Mouse (Mus musculus) forebrain, postnatal 0 days (tissue): ENCODE results near the gene Prr14. TPM values are rescaled to one million over a fixed set of nuclear protein-coding genes. Genes with fewer than 3 reads are reported as not detected.
A peak's percentile ranks its signal among the peaks of the same experiment; 100 is the strongest.

Experiments used
- ATAC-seq: fragments of 200-750 bp; cut with Nextera tagmentation; 2 replicates; pipeline ENCODE4 v1.8.0; 2017; ENCODE audit warnings: mild to moderate bottlenecking, moderate library complexity
- DNase-seq: peaks from one replicate; pipeline ENCODE4 v3.0.0-alpha.2; 2015
- H3K27ac ChIP-seq: fragments of 300-500 bp; sonication (generic); 2 replicates; pipeline ENCODE4 v1.5.1; 2014; ENCODE audit warnings: low read depth, mild to moderate bottlenecking, antibody characterized with exemption, low read length, moderate library complexity, mixed read lengths
- H3K27me3 ChIP-seq: fragments of 300-500 bp; sonication (generic); 2 replicates; pipeline ENCODE4 v1.6.1; 2014; ENCODE audit warnings: mild to moderate bottlenecking, low read length, mixed read lengths; ENCODE audit not compliant: insufficient read depth
- H3K36me3 ChIP-seq: fragments of 300-500 bp; sonication (generic); 2 replicates; pipeline ENCODE4 v1.6.1; 2014; ENCODE audit warnings: mild to moderate bottlenecking, moderate library complexity; ENCODE audit not compliant: insufficient read depth
- H3K4me1 ChIP-seq: fragments of 300-500 bp; sonication (generic); 2 replicates; pipeline ENCODE4 v1.6.1; 2014; ENCODE audit warnings: antibody characterized with exemption; ENCODE audit not compliant: insufficient read depth
- H3K4me2 ChIP-seq: fragments of 300-500 bp; sonication (generic); 2 replicates; pipeline ENCODE4 v1.6.1; 2014; ENCODE audit warnings: low read depth, mild to moderate bottlenecking, moderate library complexity
- H3K4me3 ChIP-seq: fragments of 300-500 bp; sonication (generic); 2 replicates; pipeline ENCODE4 v1.5.1; 2014; ENCODE audit warnings: low read depth, low read length, mixed read lengths
- H3K9ac ChIP-seq: fragments of 300-500 bp; sonication (generic); 2 replicates; pipeline ENCODE4 v1.6.1; 2014; ENCODE audit warnings: mild to moderate bottlenecking
- H3K9me3 ChIP-seq: fragments of 300-500 bp; sonication (generic); 2 replicates; pipeline ENCODE4 v1.6.1; 2016; ENCODE audit warnings: low read length
- CTCF ChIP-seq: sonication (generic); IDR thresholded peaks from 2 replicates; pipeline ENCODE4 v1.5.1; 2016; ENCODE audit warnings: antibody characterized with exemption, control low read depth, low read depth
- WGBS: fragments of 180-500 bp; shearing (Covaris S2); extraction: QIAGEN DNeasy Blood & Tissue Kit; methylation state at CpG from one replicate; pipeline ENCODE4 v1.1.7; 2014; 5-methylcytosine and 5-hydroxymethylcytosine counted together
- microRNA-seq, 2 experiments: library from miRNA; unstranded; fragments of <30 nt; microRNA quantifications; one replicate each; pipeline ENCODE4; 2016
- polyA plus RNA-seq: library from polyadenylated mRNA; unstranded; fragments of >200 nt; fragmentation: Nextera tagmentation; extraction: Ambion mirVana; gene quantifications from 2 replicates; pipeline ENCODE4 v1.2.1, GENCODE M21; 2015
- total RNA-seq: library from RNA; depleted of rRNA; stranded (reverse); fragments of >200 nt; gene quantifications from 2 replicates; pipeline ENCODE4 v1.2.3, GENCODE M21; 2014; rRNA removed

Prr14 gene
- total and polyA plus RNA-seq, 2 experiments from 2014 or later = 27.9 to 36.1 TPM

DNA sequence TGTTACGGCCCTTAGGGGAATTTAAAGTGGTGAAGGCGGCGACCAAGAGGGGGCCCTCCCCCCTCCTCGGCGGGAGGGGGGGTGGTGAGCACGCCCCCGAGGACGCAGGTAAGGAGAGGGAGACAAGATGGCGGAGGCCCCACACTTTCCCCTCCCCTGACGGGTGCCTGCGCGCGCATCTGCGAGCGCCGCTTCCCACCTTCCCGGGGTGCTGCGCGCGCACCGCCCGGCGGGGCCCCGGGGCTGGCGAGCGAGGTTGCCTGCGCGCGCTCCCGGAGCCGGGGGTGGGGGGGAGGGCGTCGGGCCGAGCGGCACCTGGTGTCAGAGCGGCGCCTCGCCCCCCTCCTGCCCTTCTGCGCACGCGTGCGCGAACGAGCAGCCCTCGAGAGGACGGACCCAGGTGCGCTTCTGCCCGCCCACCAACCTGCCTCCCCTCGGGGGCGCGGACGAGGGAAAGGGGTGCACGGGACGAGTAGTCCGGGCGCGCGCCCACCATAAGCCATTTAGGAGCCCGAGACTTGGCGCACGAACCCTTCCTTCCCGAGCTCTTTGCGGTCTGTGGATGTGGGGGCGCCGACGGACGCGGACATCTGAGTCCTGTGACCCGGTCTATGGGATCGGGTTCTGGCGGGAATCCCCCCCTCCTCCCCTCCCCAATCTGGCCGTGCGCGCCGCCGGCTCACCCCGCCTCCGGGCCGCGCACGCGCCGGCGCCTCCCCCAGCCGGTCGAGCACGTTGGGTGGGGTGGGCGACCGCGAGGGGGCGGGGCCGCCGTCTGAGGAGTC is 53.0 kb downstream of the Prr14 start:
- Histone ChIP-seq H3K27me3 (no peaks in the 10 kb centered on the region), H3K27ac (peak overlapping the region; percentile 99), H3K4me1 (peaks cover 8% of the 10 kb centered on the region; the same call in 1 of the 2 replicates), H3K9me3 (no peaks in the 10 kb centered on the region), H3K9ac (peak overlapping the region; percentile 93), H3K36me3 (peaks cover 20% of the 10 kb centered on the region), H3K4me2 (peak overlapping the region; percentile 67), H3K4me3 (peak overlapping the region; percentile 83)
- TF ChIP-seq CTCF = no peak
- peak; percentile 85 for ATAC-seq
- DNase-seq = peak; percentile 96
- 1% methylated on average over 53 of the region's 93 CpGs for WGBS

DNA sequence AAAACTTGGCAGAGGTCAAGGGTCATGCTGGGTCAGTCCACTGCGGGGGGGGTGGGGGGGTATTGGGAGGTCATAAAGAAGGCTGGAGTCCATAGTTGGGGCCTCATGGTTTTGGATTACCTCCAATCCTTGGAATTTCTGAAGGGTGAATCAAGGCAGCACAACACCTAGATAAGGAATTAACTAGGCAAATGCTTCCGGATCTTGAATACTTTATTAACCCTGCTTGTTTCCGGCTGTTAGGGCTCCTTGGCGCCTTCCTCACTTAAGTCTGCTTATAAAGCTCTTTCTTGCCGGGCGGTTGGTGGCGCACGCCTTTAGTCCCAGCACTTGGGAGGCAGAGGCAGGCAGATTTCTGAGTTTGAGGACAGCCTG is 53.6 kb downstream of the Prr14 start:
- no peak for TF ChIP-seq CTCF
- Histone ChIP-seq H3K9me3 (no peaks in the 10 kb centered on the region), H3K4me1 (peaks cover 8% of the 10 kb centered on the region; the same call in 1 of the 2 replicates), H3K4me3 (peak overlapping the region; percentile 83), H3K4me2 (peak overlapping the region; percentile 67), H3K27me3 (no peaks in the 10 kb centered on the region), H3K27ac (peak overlapping the region; percentile 99), H3K9ac (peak overlapping the region; percentile 93), H3K36me3 (peaks cover 26% of the 10 kb centered on the region)
- 44% methylated on average over 8 of the region's 8 CpGs for WGBS
- no peak for ATAC-seq
- no peak for DNase-seq

DNA sequence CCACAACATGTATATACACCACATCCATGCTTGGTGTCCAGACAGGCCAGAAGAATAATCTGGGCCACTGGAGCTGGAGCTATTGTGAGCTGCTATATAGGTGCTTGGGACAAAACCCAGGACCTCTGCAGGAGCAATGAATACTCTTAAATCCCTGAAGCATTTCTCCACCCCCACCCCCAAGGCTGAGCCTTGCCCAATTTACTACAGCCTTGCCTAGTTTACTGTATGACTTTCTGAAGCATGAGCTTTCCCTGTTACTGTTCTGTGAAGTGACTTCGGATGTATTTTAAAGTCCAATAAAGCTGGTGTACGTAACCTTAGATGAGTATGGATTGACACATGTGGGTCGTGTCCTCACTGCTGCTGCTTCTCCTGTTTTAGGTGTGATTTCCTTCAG is 54.4 kb downstream of the Prr14 start:
- Histone ChIP-seq H3K9me3 (no peaks in the 10 kb centered on the region), H3K4me2 (0 out of 2 replicates have a peak overlapping the region, but pooled peaks have one; percentile 67), H3K27me3 (no peaks in the 10 kb centered on the region), H3K36me3 (peaks cover 29% of the 10 kb centered on the region), H3K4me1 (peaks cover 8% of the 10 kb centered on the region; the same call in 1 of the 2 replicates), H3K27ac (no peak overlapping the region), H3K9ac (no peak overlapping the region), H3K4me3 (no peak overlapping the region)
- 89% methylated on average over 3 of the region's 3 CpGs for WGBS
- no peak for DNase-seq
- ATAC-seq = no peak
- no peak for TF ChIP-seq CTCF

DNA sequence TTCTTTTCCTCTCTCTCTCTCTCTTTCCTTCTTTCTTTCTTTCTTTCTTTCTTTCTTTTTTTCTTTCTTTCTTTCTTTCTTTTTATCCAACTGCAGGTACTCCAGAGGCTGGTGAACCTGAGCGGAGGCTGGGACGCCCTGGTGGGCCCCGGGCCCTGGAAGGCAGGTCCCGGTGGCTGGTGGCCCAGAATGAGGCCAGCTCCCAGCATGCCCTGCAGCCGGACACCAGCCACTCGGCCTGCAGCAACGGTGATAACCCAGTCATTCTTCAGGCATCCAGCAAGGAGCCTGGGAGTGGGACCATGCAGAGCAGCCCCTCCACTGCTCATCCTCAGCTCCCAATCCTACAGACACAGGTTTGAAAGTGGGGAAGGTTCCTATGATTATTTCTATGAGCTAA is 56.4 kb downstream of the Prr14 start:
- no peak for ATAC-seq

GRCm38 (mm10) chr7:127516344-127516743 is 56.9 kb downstream of the Prr14 start:
- Histone ChIP-seq H3K4me3 (no peak overlapping the region), H3K27ac (no peak overlapping the region), H3K9me3 (no peaks in the 10 kb centered on the region), H3K9ac (no peak overlapping the region), H3K36me3 (peaks cover 50% of the 10 kb centered on the region), H3K27me3 (no peaks in the 10 kb centered on the region), H3K4me2 (no peak overlapping the region), H3K4me1 (peaks cover 7% of the 10 kb centered on the region; the same call in 1 of the 2 replicates)
- no peak for TF ChIP-seq CTCF
- DNase-seq (no peak), ATAC-seq (no peak)
- 96% methylated on average over 6 of the region's 7 CpGs for WGBS

More for the DNA sequence above, 56.4 kb downstream of the Prr14 start:
- peaks cover 8% of the 10 kb centered on the region; the same call in 1 of the 2 replicates for H3K4me1 ChIP-seq
- no peak overlapping the region for H3K27ac ChIP-seq
- no peak for DNase-seq
- H3K27me3 ChIP-seq = no peaks in the 10 kb centered on the region
- H3K36me3 ChIP-seq = peaks cover 45% of the 10 kb centered on the region
- no peak overlapping the region for H3K9ac ChIP-seq
- WGBS = 87% methylated on average over 7 of the region's 7 CpGs
- no peaks in the 10 kb centered on the region for H3K9me3 ChIP-seq
- H3K4me3 ChIP-seq = no peak overlapping the region
- TF ChIP-seq CTCF = no peak
- H3K4me2 ChIP-seq = no peak overlapping the region

DNA sequence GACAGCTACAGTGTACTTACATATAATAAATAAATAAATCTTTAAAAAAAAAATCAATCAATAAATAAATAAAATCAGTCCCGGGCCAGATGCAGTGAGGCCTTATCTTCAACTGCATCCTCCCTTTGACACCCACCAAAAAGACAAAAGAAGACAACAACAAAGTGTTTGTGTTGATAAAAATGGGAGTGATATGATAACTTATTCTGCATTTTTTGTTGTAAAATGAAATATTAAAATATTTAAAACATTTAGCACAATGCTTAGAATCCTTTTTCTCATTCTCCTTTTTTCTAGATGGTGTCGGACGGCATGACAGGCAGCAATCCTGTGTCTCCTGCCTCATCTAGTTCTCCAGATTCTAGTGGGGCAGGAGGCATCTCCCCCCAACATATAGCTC is 59.9 kb downstream of the Prr14 start, which contains the start of gene Gm42715:
Gene Gm42715 (plus strand): TSS at position 301 of the 400 bp plus-strand sequence.
- Histone ChIP-seq H3K4me3 (no peak within 1 kb of the TSS), H3K27me3 (no peaks in the 10 kb centered on the region), H3K9ac (no peak within 1 kb of the TSS), H3K4me2 (no peak within 1 kb of the TSS), H3K4me1 (no peaks in the 10 kb centered on the region), H3K27ac (no peak within 1 kb of the TSS), H3K9me3 (no peaks in the 10 kb centered on the region), H3K36me3 (peaks cover 76% of the 10 kb centered on the region)
- ATAC-seq = no peak
- TF ChIP-seq CTCF = no peak
- no peak for DNase-seq
- 96% methylated on average over 3 of the region's 3 CpGs for WGBS

Small RNA genes within 50 kb of the gene (microRNA-seq; reads per million reads assigned to microRNA genes)
- gene Gm47278 (0 reads per million in 2 experiments), gene Mir7060 (0.39 to 0.49 reads per million in 2 experiments)

Other genes with a start within 250 kb of the Prr14 start
- gene Zfp553, start 226.6 kb upstream of the Prr14 start, total RNA-seq = 34.3 and 46.6 TPM in 2 replicates
- 29.8 and 35.9 TPM in 2 replicates for gene Zfp553, start 226.6 kb upstream of the Prr14 start, polyA plus RNA-seq
- 6.5 and 8.0 TPM in 2 replicates for gene Sept1, start 226.5 kb upstream of the Prr14 start, total RNA-seq
- gene Sept1, start 226.5 kb upstream of the Prr14 start, polyA plus RNA-seq = 5.6 and 6.7 TPM in 2 replicates
- 65.2 and 65.7 TPM in 2 replicates for gene Zfp771, start 215.3 kb upstream of the Prr14 start, total RNA-seq
- 75.1 and 75.9 TPM in 2 replicates for gene Zfp771, start 215.3 kb upstream of the Prr14 start, polyA plus RNA-seq
- 90.8 and 122 TPM in 2 replicates for gene Dctpp1, start 198.9 kb upstream of the Prr14 start, total RNA-seq
- gene Dctpp1, start 198.9 kb upstream of the Prr14 start, polyA plus RNA-seq = 138 and 183 TPM in 2 replicates
- 73.0 and 78.0 TPM in 2 replicates for gene Sephs2, start 185.6 kb upstream of the Prr14 start, total RNA-seq
- 82.4 and 83.5 TPM in 2 replicates for gene Sephs2, start 185.6 kb upstream of the Prr14 start, polyA plus RNA-seq
- gene Itgal, start 163.4 kb upstream of the Prr14 start, total RNA-seq = 0.62 and 0.76 TPM in 2 replicates
- 0.56 and 0.59 TPM in 2 replicates for gene Itgal, start 163.4 kb upstream of the Prr14 start, polyA plus RNA-seq
- gene Zfp768, start 114.0 kb upstream of the Prr14 start, total RNA-seq = 29.5 and 31.7 TPM in 2 replicates
- 9.8 and 10.0 TPM in 2 replicates for gene Zfp768, start 114.0 kb upstream of the Prr14 start, polyA plus RNA-seq
- 8.5 and 9.2 TPM in 2 replicates for gene Zfp747, start 83.6 kb upstream of the Prr14 start, total RNA-seq
- gene Zfp747, start 83.6 kb upstream of the Prr14 start, polyA plus RNA-seq = 2.9 and 4.7 TPM in 2 replicates
- 3.2 and 4.6 TPM in 2 replicates for gene 9130019O22Rik, start 72.4 kb upstream of the Prr14 start, total RNA-seq
- gene 9130019O22Rik, start 72.4 kb upstream of the Prr14 start, polyA plus RNA-seq = 0.89 and 1.3 TPM in 2 replicates
- 10.2 and 13.5 TPM in 2 replicates for gene E430018J23Rik, start 66.0 kb upstream of the Prr14 start, total RNA-seq
- 1.7 and 2.4 TPM in 2 replicates for gene E430018J23Rik, start 66.0 kb upstream of the Prr14 start, polyA plus RNA-seq
- 5.9 and 7.2 TPM in 2 replicates for gene Zfp764, start 52.8 kb upstream of the Prr14 start, total RNA-seq
- 1.7 and 3.2 TPM in 2 replicates for gene Zfp764, start 52.8 kb upstream of the Prr14 start, polyA plus RNA-seq
- 18.3 and 20.8 TPM in 2 replicates for gene Zfp688, start 37.5 kb upstream of the Prr14 start, total RNA-seq
- 32.0 and 34.0 TPM in 2 replicates for gene Zfp688, start 37.5 kb upstream of the Prr14 start, polyA plus RNA-seq
- 10.0 and 11.5 TPM in 2 replicates for gene Zfp689, start 10.5 kb upstream of the Prr14 start, total RNA-seq
- gene Zfp689, start 10.5 kb upstream of the Prr14 start, polyA plus RNA-seq = 6.7 and 9.0 TPM in 2 replicates
- 23.7 and 31.9 TPM in 2 replicates for gene Fbrs, start 19.6 kb downstream of the Prr14 start, total RNA-seq
- gene Fbrs, start 19.6 kb downstream of the Prr14 start, polyA plus RNA-seq = 6.6 and 10.6 TPM in 2 replicates
- gene Srcap, start 52.4 kb downstream of the Prr14 start, total RNA-seq = 29.3 and 39.9 TPM in 2 replicates
- gene Srcap, start 52.4 kb downstream of the Prr14 start, polyA plus RNA-seq = 12.6 and 23.7 TPM in 2 replicates
- 18.1 and 28.3 TPM in 2 replicates for gene Gm42715, start 60.0 kb downstream of the Prr14 start, total RNA-seq
- 6.1 and 10.3 TPM in 2 replicates for gene Gm42715, start 60.0 kb downstream of the Prr14 start, polyA plus RNA-seq
- 2.4 and 2.8 TPM in 2 replicates for gene Tmem265, start 101.8 kb downstream of the Prr14 start, total RNA-seq
- 3.8 and 7.7 TPM in 2 replicates for gene Tmem265, start 101.8 kb downstream of the Prr14 start, polyA plus RNA-seq
- 45.7 and 62.4 TPM in 2 replicates for gene Phkg2, start 113.7 kb downstream of the Prr14 start, total RNA-seq
- 53.4 and 53.8 TPM in 2 replicates for gene Phkg2, start 113.7 kb downstream of the Prr14 start, polyA plus RNA-seq
- gene Ccdc189, start 129.0 kb downstream of the Prr14 start, total RNA-seq = 9.0 and 11.0 TPM in 2 replicates
- 10.1 and 16.0 TPM in 2 replicates for gene Ccdc189, start 129.0 kb downstream of the Prr14 start, polyA plus RNA-seq
- gene Rnf40, start 129.2 kb downstream of the Prr14 start, total RNA-seq = 49.8 and 60.1 TPM in 2 replicates
- gene Rnf40, start 129.2 kb downstream of the Prr14 start, polyA plus RNA-seq = 34.5 and 37.8 TPM in 2 replicates
- gene Zfp629, start 156.2 kb downstream of the Prr14 start, total RNA-seq = 27.6 and 35.7 TPM in 2 replicates
- gene Zfp629, start 156.2 kb downstream of the Prr14 start, polyA plus RNA-seq = 9.6 and 10.5 TPM in 2 replicates
- 93.1 and 102 TPM in 2 replicates for gene Bcl7c, start 249.3 kb downstream of the Prr14 start, total RNA-seq
- 43.9 and 47.5 TPM in 2 replicates for gene Bcl7c, start 249.3 kb downstream of the Prr14 start, polyA plus RNA-seq